Mouse (Mus musculus) MEL (cell line): ENCODE results near the gene Pno1.

Source experiments
- BHLHE40 ChIP-seq: IDR thresholded peaks from 2 replicates; pipeline ENCODE4 v1.6.1; 2012; ENCODE audit warnings: low read depth, mild to moderate bottlenecking, inconsistent platforms, low read length, improper control_type of control experiment, borderline replicate concordance
- CTCF ChIP-seq, 3 experiments: IDR thresholded peaks in 2 of 3; conservative IDR thresholded peaks in 1 of 3; 2 replicates each; pipeline ENCODE4 v1.5.1; 2011 to 2012; ENCODE audit warnings: low read length in 3 of 3, low read depth in 2 of 3, mild to moderate bottlenecking in 2 of 3, improper control_type of control experiment in 1 of 3, inconsistent platforms in 1 of 3, mixed read lengths in 1 of 3, moderate library complexity in 1 of 3; ENCODE audit not compliant: control insufficient read depth in 1 of 3, insufficient read depth in 1 of 3, poor library complexity in 1 of 3, severe bottlenecking in 1 of 3
- ELF1 ChIP-seq: IDR thresholded peaks from 2 replicates; pipeline ENCODE4 v1.6.1; 2014; ENCODE audit warnings: low read depth, mild to moderate bottlenecking, inconsistent platforms, low read length, improper control_type of control experiment, moderate library complexity
- EP300 ChIP-seq, 2 experiments: IDR thresholded peaks; 2 replicates each; pipeline ENCODE4 v1.6.1; 2011; ENCODE audit warnings: improper control_type of control experiment in 2 of 2, low read length in 2 of 2, low read depth in 1 of 2, mild to moderate bottlenecking in 1 of 2
- ETS1 ChIP-seq: IDR thresholded peaks from 2 replicates; pipeline ENCODE4 v1.6.1; 2012; ENCODE audit warnings: low read depth, mild to moderate bottlenecking, inconsistent platforms, low read length, improper control_type of control experiment, moderate library complexity
- JUND ChIP-seq: IDR thresholded peaks from 2 replicates; pipeline ENCODE4 v1.6.1; 2011; ENCODE audit warnings: low read depth, mild to moderate bottlenecking, improper control_type of control experiment, low read length
- MAX ChIP-seq: IDR thresholded peaks from 2 replicates; pipeline ENCODE4 v1.6.1; 2011; ENCODE audit warnings: low read length, improper control_type of control experiment
- MYC ChIP-seq: IDR thresholded peaks from 2 replicates; pipeline ENCODE4 v1.6.1; 2011; ENCODE audit warnings: low read depth, mild to moderate bottlenecking, low read length, improper control_type of control experiment, moderate library complexity
- POLR2A ChIP-seq, 2 experiments: IDR thresholded peaks; 2 replicates each; pipeline ENCODE4 v1.6.1; 2011 to 2012; ENCODE audit warnings: low read length in 2 of 2, mild to moderate bottlenecking in 2 of 2, control low read depth in 1 of 2, improper control_type of control experiment in 1 of 2, low read depth in 1 of 2, moderate library complexity in 1 of 2; ENCODE audit not compliant: control insufficient read depth in 1 of 2, insufficient read depth in 1 of 2, poor library complexity in 1 of 2
- SMC3 ChIP-seq: IDR thresholded peaks from 2 replicates; pipeline ENCODE4 v1.6.1; 2011; ENCODE audit warnings: low read depth, low read length, improper control_type of control experiment
- TCF12 ChIP-seq: IDR thresholded peaks from 2 replicates; pipeline ENCODE4 v1.6.1; 2014; ENCODE audit warnings: low read depth, mild to moderate bottlenecking, inconsistent platforms, low read length, improper control_type of control experiment, moderate library complexity
- USF1 ChIP-seq: IDR thresholded peaks from 2 replicates; pipeline ENCODE4 v1.6.1; 2014; ENCODE audit warnings: low read depth, mild to moderate bottlenecking, inconsistent platforms, low read length, improper control_type of control experiment, moderate library complexity

DNA sequence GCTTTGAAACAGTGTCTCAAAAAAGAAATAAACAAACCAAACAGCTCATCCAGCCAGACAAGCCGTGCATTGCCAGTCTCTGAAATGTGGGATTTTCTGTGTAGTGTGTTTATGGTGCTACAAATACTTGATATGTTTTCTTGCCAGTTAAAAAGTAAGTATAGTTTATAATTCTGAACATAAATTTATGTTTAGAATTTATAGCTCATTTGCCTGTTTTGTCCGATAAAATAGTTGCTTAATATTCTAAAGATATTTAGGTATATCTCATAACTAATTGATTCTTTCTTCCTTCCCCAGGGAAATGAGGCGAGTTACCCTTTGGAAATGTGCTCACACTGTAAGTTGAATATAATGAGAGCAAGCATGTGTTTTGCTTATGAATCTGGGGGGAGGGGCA lies 29.6 kb downstream of the Pno1 start, which contains the start of gene Wdr92:
- no peak for TF ChIP-seq EP300 (IDR thresholded peaks at IDR 0.05; ENCODE audit: low read depth in 1 of 2, low read length in 2 of 2)
- no peak for TF ChIP-seq ELF1
- TF ChIP-seq JUND: no peak
- TF ChIP-seq USF1: no peak
- TF ChIP-seq TCF12: no peak
- no peak for TF ChIP-seq MAX
- TF ChIP-seq BHLHE40: no peak
- no peak for TF ChIP-seq POLR2A (IDR thresholded peaks at IDR 0.05; ENCODE audit: control insufficient read depth in 1 of 2, insufficient read depth in 1 of 2, low read depth in 1 of 2, low read length in 2 of 2, poor library complexity in 1 of 2)
- TF ChIP-seq MYC: no peak
- TF ChIP-seq SMC3: no peak
- no peak for TF ChIP-seq CTCF (IDR thresholded peaks at IDR 0.05 in 2 of 3, conservative IDR thresholded peaks at IDR 0.05 in 1 of 3; ENCODE audit: control insufficient read depth in 1 of 3, insufficient read depth in 1 of 3, low read depth in 2 of 3, low read length in 3 of 3, poor library complexity in 1 of 3, severe bottlenecking in 1 of 3)
- no peak for TF ChIP-seq ETS1
